Mouse (Mus musculus) inflammation-experienced regulatory T-cells (primary cell): Measurements from ENCODE around the gene Olfr12. TPM values are rescaled to one million over a fixed set of nuclear protein-coding genes. Genes with fewer than 3 reads are reported as not detected.

Experiments
- polyA plus RNA-seq, 2 experiments: library from polyadenylated mRNA; unstranded; fragments of 100-300 nt; shearing (Covaris generic); gene quantifications; one replicate each; pipeline ENCODE4 v1.2.1; 2017

The Olfr12 gene
- polyA plus RNA-seq: 1 to 10 TPM in 1 of 2 experiments, not detected in 1; 3.3 TPM

DNA sequence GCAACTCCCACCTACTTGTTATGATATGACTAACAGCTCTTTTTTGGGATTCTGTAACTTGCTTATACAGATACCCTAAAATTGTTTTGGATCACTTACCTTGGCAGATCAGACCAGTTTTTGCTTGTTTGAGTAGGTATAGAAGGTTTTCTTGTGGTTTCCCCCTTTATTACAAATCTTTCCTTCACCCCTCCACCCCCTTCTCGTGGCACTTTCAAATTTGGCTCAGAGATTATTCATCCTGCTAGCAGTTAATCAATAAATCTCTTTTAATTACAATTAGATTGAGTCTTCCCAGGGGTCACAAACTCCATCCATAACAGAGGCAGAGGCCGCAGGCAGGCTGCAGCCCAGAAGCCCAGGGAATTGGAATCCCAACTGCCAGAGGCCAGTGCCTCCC is at the start of gene Olfr12:
TSS of gene Olfr12 (plus strand) at position 301 of the 400 bp plus-strand sequence.

DNA sequence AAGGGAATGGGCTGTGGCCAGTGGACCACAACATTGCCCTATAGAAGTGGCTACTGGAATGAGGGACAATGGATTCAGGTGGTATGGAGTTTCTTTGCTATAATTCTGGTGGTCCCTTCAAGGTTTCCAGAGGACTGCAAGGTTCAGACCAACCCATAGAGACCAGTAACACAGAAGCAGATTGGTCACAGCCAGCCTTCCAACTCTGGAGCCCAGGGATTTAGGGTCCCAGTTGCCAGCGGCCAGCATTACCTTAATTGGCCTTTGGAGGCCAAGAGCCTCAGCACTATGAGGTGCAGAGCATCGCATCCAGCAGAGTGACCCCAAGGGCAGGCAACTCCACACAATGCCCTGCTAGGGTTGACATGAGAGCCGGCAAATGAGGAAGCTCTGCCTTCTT is 46.6 kb upstream of the Olfr12 start, which contains the start of gene Olfr1413:
TSS of gene Olfr1413 (plus strand) at position 301 of the 400 bp plus-strand sequence.

DNA sequence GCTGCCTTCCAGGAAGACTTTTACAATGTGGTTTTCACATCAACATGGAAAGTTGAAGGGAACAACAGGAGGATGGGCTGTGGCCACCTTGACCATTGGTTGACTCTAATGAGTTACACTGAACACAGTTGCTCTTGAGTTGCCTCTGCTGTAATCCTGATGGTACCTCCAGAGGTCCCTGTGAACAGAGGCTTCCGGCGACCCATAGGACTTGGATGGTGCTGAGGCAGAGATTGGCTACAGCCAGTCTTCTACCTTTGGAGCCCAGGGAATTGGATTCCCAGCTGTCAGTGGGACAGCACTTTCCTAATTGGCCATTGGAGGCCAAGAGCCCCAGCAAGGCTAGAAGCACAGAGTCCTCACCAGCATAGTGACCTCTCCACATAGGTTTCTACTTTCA is 32.1 kb upstream of the Olfr12 start, which contains the start of gene Olfr1412:
TSS of gene Olfr1412 (plus strand) at position 301 of the 400 bp plus-strand sequence.

DNA sequence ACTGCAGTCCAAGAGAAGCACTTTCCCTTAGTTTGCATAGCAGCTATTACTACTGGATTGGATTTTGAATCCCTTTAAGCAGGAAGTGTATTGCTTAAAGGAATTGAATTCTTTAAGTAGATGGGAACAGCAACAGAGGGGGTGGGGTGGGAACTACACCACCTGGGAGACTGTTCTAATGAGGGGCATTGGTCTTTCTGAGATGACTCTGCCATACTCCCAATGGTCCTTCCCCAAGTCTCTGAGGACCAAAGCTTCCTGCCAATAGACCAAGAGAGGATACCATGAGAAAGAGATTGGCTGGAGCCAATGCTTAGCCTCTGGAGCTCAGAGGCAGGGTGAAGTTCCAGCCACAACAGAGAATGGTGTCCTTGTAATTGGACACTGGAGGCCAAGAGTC is 23.5 kb upstream of the Olfr12 start, which contains the start of gene Olfr1411:
TSS of gene Olfr1411 (plus strand) at position 301 of the 400 bp plus-strand sequence.

DNA sequence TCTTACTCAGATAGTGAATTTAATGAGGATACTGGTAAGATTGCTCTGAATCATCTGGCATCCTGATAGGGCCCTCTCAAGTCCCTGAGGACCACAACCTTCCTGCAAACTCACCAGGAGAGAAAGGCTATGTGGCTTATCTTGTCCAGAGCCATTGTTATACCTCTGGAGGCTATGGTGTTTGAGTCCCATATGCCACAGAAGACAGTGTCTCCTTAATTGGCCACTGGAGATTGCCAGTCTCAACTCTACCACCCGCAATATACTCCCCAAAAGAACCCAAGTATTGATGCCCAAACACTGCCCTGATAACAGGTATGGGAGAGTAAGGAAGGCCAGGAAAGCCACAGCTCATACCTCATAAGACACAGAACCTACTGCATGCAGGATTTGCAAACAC is 12.1 kb upstream of the Olfr12 start, which contains the start of gene Olfr1410:
TSS of gene Olfr1410 (plus strand) at position 301 of the 400 bp plus-strand sequence.

DNA sequence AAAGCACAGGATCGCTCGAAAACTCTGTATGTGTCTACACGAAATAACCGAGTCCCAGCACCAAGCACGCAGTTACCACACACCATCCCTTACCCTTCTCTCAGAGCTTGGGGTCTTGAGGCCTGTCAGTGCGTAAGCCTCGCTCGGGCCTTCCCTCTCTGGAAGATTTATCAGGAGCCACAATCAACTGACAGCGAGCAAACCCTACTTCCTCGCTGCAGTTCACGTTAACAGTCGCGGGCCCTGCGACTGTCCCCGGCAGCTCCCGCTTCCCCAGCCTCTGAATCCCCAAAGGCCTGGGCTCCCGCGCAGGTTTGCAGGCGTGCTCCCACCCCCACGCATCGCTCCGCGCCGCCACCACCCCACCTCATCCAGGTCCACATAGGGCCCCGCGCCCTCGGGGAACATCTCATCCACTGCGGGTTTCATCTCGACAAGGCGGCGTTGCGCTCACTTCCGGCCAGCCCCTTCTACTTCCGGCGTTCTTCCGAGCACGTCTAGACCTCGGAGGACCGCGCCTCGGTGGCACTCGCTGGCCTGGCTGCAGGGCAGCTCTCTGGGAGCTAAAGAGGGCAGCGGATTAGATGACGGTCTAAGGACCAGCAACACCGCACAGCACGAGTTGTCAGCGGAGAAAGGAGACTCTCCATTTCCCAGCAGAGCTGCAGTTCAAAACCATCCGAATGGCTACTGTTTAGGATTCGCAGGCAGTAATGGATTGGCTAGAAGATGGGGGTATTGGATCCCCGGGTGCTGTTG is 24.1 kb downstream of the Olfr12 start, which contains the start of gene Cops9:
TSS of gene Cops9 (minus strand) at position 472 of the 759 bp plus-strand sequence.

DNA sequence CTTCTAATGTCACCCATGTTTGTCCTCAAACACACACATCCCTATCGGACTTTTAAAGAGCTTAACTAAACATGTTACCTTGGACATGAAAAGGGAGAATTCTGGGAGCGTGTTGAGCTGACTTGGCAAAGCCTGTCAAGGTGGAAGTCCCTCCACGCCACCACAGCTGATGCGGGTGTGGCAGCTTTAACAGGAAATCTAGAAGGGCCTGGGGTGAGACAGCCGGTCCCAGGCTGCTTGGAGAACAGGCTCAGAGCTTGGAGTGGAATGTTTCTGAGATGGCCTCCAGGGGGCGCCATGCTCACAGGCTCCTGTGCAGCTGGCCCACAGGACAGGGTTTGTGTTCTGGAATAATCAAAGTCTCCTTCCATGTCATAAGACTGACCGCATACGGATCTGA is 31.1 kb downstream of the Olfr12 start, which contains the start of gene Otos:
TSS of gene Otos (minus strand) at position 169 of the 400 bp plus-strand sequence.

Other genes starting within 250 kb of the Olfr12 start
- gene Ndufa10, start 143.9 kb upstream of the Olfr12 start, polyA plus RNA-seq: 100 to 1,000 TPM; 201 to 223 TPM
- under 1 TPM in 1 of 2 experiments, not detected in 1; 0.12 TPM for gene Olfr1416, start 132.7 kb upstream of the Olfr12 start, polyA plus RNA-seq
- not detected for gene Olfr1415, start 121.7 kb upstream of the Olfr12 start, polyA plus RNA-seq
- gene Olfr1414, start 99.1 kb upstream of the Olfr12 start, polyA plus RNA-seq: under 1 TPM in 1 of 2 experiments, not detected in 1; 0.12 TPM
- not detected for gene Olfr1413, start 46.5 kb upstream of the Olfr12 start, polyA plus RNA-seq
- gene Olfr1412, start 32.0 kb upstream of the Olfr12 start, polyA plus RNA-seq: not detected
- not detected for gene Olfr1411, start 23.4 kb upstream of the Olfr12 start, polyA plus RNA-seq
- not detected for gene Olfr1410, start 12.0 kb upstream of the Olfr12 start, polyA plus RNA-seq
- gene Cops9, start 24.2 kb downstream of the Olfr12 start, polyA plus RNA-seq: 100 to 1,000 TPM; 195 to 201 TPM
- 1 to 10 TPM in 1 of 2 experiments, under 1 TPM in 1; 0.20 to 1.2 TPM for gene Otos, start 31.1 kb downstream of the Olfr12 start, polyA plus RNA-seq
- 1 to 10 TPM; 6.2 to 9.7 TPM for gene Gpc1, start 213.9 kb downstream of the Olfr12 start, polyA plus RNA-seq